Mouse (Mus musculus) forebrain, embryonic 13.5 days (tissue): ENCODE results near the gene Nupl1. TPM values are rescaled to one million over a fixed set of nuclear protein-coding genes. Genes with fewer than 3 reads are reported as not detected.

ENCODE experiments used
- ATAC-seq: fragments of 200-750 bp; cut with Nextera tagmentation; 2 replicates; pipeline ENCODE4 v1.8.0; 2017
- H3K27ac ChIP-seq: fragments of 300-500 bp; sonication (generic); 2 replicates; pipeline ENCODE4 v1.5.1; 2015; ENCODE audit warnings: inconsistent platforms, mild to moderate bottlenecking, moderate library complexity
- H3K27me3 ChIP-seq: fragments of 300-500 bp; sonication (generic); 2 replicates; pipeline ENCODE4 v1.6.1; 2015; ENCODE audit warnings: mild to moderate bottlenecking, inconsistent platforms
- H3K36me3 ChIP-seq: fragments of 300-500 bp; sonication (generic); 2 replicates; pipeline ENCODE4 v1.6.1; 2015; ENCODE audit warnings: mild to moderate bottlenecking, inconsistent platforms; ENCODE audit not compliant: poor library complexity, severe bottlenecking
- H3K4me1 ChIP-seq: fragments of 300-500 bp; sonication (generic); 2 replicates; pipeline ENCODE4 v1.6.1; 2015; ENCODE audit warnings: inconsistent platforms
- H3K4me2 ChIP-seq: fragments of 300-500 bp; sonication (generic); 2 replicates; pipeline ENCODE4 v1.6.1; 2015; ENCODE audit warnings: inconsistent platforms, mild to moderate bottlenecking, moderate library complexity
- H3K4me3 ChIP-seq: fragments of 300-500 bp; sonication (generic); 2 replicates; pipeline ENCODE4 v1.5.1; 2015; ENCODE audit warnings: mild to moderate bottlenecking, inconsistent platforms
- H3K9ac ChIP-seq: fragments of 300-500 bp; sonication (generic); 2 replicates; pipeline ENCODE4 v1.6.1; 2015; ENCODE audit warnings: mild to moderate bottlenecking, inconsistent platforms
- H3K9me3 ChIP-seq: fragments of 300-500 bp; sonication (generic); replicated peaks from 2 replicates; pipeline ENCODE4 v1.6.1; 2016; ENCODE audit warnings: inconsistent platforms
- WGBS: fragments of 180-500 bp; shearing (Covaris S2); methylation state at CpG from one replicate; pipeline ENCODE4 v1.1.7; 2015; 5-methylcytosine and 5-hydroxymethylcytosine counted together
- polyA plus RNA-seq: library from polyadenylated mRNA; unstranded; fragments of >200 nt; fragmentation: Nextera tagmentation; extraction: Ambion mirVana; gene quantifications from 2 replicates; pipeline ENCODE4 v1.2.1, GENCODE M21; 2015

Gene Nupl1
- polyA plus RNA-seq, 1 experiment from 2014 or later: 0.05 TPM

DNA sequence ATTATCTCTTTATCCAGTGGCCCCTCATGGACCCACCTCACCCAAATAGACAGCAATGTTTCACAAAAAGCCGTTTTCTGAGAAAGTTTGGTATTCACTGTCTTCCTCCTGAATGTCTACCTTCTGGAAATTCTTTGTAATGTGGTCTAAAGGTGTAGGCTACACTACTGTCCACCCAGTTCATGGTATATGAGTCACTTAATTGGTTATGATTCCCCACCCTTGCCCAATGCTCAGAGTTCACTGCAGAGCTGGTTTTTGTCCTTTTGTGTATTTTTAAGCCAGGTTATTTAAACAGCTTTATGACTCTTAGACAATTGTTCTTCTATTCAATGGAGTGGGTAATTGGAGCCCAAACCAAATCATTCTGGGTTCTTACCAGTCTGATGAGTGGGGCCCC is 35.1 kb downstream of the Nupl1 start:
- Histone ChIP-seq H3K4me2 (no peak overlapping the region), H3K4me3 (no peak overlapping the region), H3K27me3 (no peaks in the 10 kb centered on the region), H3K9ac (no peak overlapping the region), H3K4me1 (no peaks in the 10 kb centered on the region), H3K9me3 (no peaks in the 10 kb centered on the region), H3K36me3 (peaks cover 39% of the 10 kb centered on the region), H3K27ac (no peak overlapping the region)
- ATAC-seq: no peak
- 89% methylated on average over 1 of the region's 1 CpGs for WGBS

DNA sequence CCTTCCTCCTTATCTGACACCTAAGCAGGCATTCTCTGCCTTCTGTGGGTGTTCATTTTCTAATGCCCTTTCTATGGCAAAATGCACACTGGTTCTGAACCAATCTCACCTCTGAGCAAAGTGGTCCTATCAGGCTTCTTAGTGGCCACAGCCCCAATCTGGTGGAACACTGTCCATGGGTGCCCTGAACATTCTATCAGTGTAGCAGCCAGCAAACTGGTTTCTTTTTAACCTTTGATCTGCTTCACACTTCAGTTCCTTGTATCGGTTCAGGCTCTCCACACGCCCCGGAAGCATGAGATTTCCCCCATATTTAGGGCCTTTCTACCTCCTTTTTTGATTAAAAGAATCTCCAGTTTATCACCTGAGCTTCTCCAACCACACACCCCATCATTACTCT is 36.2 kb downstream of the Nupl1 start:
- Histone ChIP-seq H3K9me3 (no peaks in the 10 kb centered on the region), H3K9ac (no peak overlapping the region), H3K27ac (no peak overlapping the region), H3K36me3 (peaks cover 35% of the 10 kb centered on the region), H3K4me2 (no peak overlapping the region), H3K27me3 (no peaks in the 10 kb centered on the region), H3K4me1 (no peaks in the 10 kb centered on the region), H3K4me3 (no peak overlapping the region)
- ATAC-seq: no peak
- WGBS: 95% methylated on average over 3 of the region's 3 CpGs

DNA sequence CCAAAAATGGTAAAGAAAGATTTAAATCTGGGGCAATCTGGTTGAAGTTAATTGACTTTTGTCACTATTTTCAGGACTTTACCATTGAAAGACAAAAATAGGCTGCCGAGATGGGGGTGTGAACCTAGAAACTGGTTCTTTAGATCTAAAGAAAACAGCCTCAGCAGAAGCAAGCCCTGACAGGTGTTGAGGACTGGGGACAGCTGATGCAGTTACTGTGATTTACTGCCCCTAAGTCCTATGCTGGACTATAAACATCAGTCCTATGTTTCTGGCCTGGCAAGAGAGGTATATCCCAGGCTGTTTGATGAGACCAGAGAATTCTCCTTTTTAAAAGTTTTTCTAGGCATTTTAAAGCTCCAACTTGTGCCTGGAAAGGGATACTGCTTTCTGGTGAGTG is 37.2 kb downstream of the Nupl1 start:
- ATAC-seq: no peak
- Histone ChIP-seq H3K27me3 (no peaks in the 10 kb centered on the region), H3K27ac (no peak overlapping the region), H3K9ac (no peak overlapping the region), H3K4me1 (no peaks in the 10 kb centered on the region), H3K36me3 (peaks cover 26% of the 10 kb centered on the region), H3K4me3 (no peak overlapping the region), H3K9me3 (no peaks in the 10 kb centered on the region), H3K4me2 (no peak overlapping the region)
- 82% methylated on average over 1 of the region's 1 CpGs for WGBS

DNA sequence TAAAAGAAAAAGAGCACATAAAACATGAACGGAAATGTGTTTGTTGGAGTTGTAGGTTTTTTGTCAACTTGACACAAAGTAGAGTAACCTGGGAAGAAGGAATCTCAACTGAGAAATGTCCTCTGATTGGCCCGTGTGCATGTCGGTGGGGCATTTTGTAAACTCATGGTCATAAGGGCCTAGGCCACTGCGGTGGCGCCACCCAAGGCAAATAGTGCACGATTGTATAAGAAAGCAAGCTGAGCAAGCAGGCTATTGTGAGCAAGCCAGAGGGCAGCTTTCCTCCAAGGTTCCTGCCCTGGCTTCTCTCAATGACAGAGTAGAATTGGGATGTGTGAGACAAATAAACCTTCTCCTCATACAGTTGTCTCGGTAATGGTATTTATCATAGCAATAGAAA is 42.1 kb downstream of the Nupl1 start:
- Histone ChIP-seq H3K27me3 (no peaks in the 10 kb centered on the region), H3K9ac (no peak overlapping the region), H3K4me3 (no peak overlapping the region), H3K9me3 (no peaks in the 10 kb centered on the region), H3K4me2 (no peak overlapping the region), H3K4me1 (no peaks in the 10 kb centered on the region), H3K27ac (no peak overlapping the region), H3K36me3 (no peaks in the 10 kb centered on the region)
- 93% methylated on average over 7 of the region's 7 CpGs for WGBS
- ATAC-seq: no peak

DNA sequence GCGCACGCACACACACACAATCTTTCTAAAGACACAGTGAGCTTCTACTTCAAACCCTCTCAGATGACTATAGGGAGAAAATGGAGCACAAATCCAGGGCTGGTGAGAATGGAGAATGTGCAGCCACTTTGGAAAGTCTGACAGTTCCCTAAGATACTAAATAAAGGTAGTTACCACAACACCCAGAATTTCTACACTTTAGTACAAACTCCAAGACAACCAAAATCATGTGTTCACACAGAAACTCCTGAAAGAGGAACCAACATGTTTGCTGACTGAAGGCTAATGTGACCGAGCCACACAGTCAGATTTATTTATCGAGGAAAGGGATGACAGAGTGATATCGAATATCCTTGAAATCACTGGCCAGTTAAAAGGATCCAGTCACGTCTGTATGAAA is 46.2 kb downstream of the Nupl1 start:
- Histone ChIP-seq H3K4me1 (no peaks in the 10 kb centered on the region), H3K9ac (no peak overlapping the region), H3K36me3 (no peaks in the 10 kb centered on the region), H3K4me2 (no peak overlapping the region), H3K27me3 (no peaks in the 10 kb centered on the region), H3K4me3 (no peak overlapping the region), H3K9me3 (no peaks in the 10 kb centered on the region), H3K27ac (no peak overlapping the region)
- WGBS: 94% methylated on average over 6 of the region's 6 CpGs
- ATAC-seq: no peak

DNA sequence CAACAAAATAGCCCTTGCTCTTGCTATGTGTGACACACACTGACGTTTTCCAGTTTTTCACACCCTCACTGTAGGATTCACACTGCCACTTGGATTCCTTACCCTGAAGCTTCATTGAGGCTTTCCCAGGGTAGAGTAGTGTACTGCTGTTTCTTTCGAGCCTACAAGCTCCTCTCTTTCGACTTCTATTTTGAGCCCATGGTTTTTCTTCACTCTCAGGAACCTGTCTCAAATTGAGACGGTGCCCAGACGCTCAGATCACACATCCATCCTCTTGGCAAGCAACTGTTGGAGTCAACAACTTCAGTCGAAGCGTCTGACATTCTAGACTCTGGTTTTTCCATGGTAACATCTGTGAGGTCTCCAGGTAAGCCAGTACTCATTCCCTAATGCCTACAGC is 54.3 kb downstream of the Nupl1 start, which contains the start of gene Atp8a2:
Gene Atp8a2, minus strand, starts transcription at position 296 of the 400 bp plus-strand sequence.
- no peak within 1 kb of the TSS for H3K4me2 ChIP-seq
- H3K27me3 ChIP-seq: no peaks in the 10 kb centered on the region
- H3K9ac ChIP-seq: no peak within 1 kb of the TSS
- H3K4me1 ChIP-seq: no peaks in the 10 kb centered on the region
- no peaks in the 10 kb centered on the region for H3K36me3 ChIP-seq
- no peak for ATAC-seq
- H3K9me3 ChIP-seq: no peaks in the 10 kb centered on the region
- WGBS: 81% methylated on average over 7 of the region's 7 CpGs
- no peak within 1 kb of the TSS for H3K27ac ChIP-seq
- H3K4me3 ChIP-seq: no peak within 1 kb of the TSS

DNA sequence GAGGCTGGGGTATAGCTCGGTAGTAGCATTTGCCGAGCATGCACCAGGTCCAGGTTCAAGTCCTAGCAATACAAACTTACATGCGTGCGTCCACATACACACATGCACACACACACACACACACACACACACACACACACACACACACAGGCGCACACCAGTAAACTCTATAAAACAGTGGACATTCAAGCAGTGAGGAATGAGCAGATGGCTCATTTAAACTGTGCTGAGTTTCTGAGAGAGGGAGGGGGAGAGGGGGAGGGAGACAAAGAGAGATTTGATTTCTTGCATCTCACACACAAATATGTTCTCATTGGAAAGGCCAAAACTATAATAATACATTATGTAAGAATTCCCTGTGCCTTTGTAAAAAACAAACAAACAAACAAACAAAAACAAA is 55.2 kb downstream of the Nupl1 start:
- H3K4me2 ChIP-seq: no peak overlapping the region
- no peaks in the 10 kb centered on the region for H3K36me3 ChIP-seq
- no peaks in the 10 kb centered on the region for H3K27me3 ChIP-seq
- ATAC-seq: peak; percentile 59; the same call in 1 of the 2 replicates
- H3K9me3 ChIP-seq: peaks cover 4% of the 10 kb centered on the region; the same call in 1 of the 2 replicates
- H3K9ac ChIP-seq: no peak overlapping the region
- H3K27ac ChIP-seq: no peak overlapping the region
- H3K4me3 ChIP-seq: no peak overlapping the region
- H3K4me1 ChIP-seq: no peaks in the 10 kb centered on the region
- WGBS: 83% methylated on average over 5 of the region's 5 CpGs

DNA sequence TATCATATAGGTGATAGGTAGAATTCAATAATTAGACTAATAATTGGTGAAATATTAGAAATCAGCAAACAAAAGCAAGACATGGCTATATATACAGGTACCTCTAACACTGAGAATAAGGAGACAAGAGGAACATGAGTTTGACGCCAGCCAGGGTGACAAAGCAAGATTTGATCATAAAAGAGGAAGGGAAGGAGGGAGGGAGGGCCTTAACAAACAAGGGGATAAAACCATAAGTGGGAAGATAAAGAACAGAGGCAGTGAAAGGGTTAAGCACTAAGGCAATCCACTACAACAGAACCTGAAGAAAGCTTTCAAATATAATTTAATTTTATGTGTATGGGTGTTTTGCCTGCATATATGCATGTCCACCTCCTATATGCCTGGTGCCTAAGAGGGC is 56.6 kb downstream of the Nupl1 start:
- WGBS: 94% methylated on average over 1 of the region's 1 CpGs
- no peak overlapping the region for H3K4me2 ChIP-seq
- no peak for ATAC-seq
- no peaks in the 10 kb centered on the region for H3K36me3 ChIP-seq
- H3K9me3 ChIP-seq: peaks cover 4% of the 10 kb centered on the region; the same call in 1 of the 2 replicates
- H3K4me3 ChIP-seq: no peak overlapping the region
- no peak overlapping the region for H3K9ac ChIP-seq
- H3K4me1 ChIP-seq: no peaks in the 10 kb centered on the region
- H3K27ac ChIP-seq: no peak overlapping the region
- H3K27me3 ChIP-seq: no peaks in the 10 kb centered on the region

DNA sequence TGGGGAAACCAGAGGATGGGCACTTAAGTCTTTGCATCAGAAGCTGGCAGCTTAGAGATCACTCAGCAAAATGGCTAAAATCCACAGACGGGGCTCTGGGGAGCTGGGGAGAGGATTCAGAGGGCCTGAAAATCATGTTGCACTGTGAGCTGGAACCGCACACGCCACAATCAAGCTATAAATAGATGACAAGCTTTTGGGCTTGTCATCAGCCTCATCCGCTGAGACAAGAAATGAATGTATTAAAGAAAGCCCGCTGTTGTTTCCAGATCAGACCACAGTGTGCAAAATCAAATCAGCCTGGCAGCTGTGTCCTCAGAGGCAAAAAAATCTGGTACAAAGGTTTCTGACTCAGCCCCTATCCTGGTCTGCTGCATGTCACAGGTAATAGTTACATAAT is 61.5 kb downstream of the Nupl1 start:
- H3K9ac ChIP-seq: no peak overlapping the region
- no peaks in the 10 kb centered on the region for H3K36me3 ChIP-seq
- 85% methylated on average over 5 of the region's 5 CpGs for WGBS
- no peaks in the 10 kb centered on the region for H3K4me1 ChIP-seq
- no peak for ATAC-seq
- H3K9me3 ChIP-seq: peaks cover 4% of the 10 kb centered on the region; the same call in 1 of the 2 replicates
- no peaks in the 10 kb centered on the region for H3K27me3 ChIP-seq
- no peak overlapping the region for H3K4me3 ChIP-seq
- H3K27ac ChIP-seq: no peak overlapping the region
- no peak overlapping the region for H3K4me2 ChIP-seq

DNA sequence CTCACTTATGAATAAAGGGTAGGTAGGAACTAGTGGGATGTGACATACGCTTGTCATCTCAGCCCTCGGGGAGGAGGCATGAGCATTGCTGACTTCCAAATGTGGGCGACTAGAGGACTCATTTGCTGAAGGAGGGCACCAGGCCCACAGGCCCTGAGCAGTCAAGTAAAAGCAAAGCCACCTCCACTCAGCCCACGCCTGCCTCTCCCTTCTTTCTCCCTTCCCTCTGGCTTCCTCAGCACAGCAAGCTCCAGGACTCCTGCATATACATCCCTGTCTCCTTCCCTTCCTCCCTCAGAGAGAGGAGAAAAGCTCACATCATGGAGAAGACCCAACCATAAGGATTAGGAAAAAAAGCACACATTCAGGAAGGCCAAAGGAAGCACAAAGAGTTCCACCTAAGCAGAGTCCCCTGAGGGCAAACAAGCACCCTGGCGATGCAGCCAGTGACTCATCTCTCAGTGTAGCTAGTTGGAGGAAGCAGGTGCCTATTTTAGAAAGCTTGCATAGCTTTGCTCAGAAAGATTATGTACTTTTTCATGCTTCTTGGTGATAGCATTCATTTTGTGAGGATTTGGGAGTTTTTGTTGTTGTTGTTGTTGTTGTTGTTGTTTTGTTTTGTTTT is 62.9 kb downstream of the Nupl1 start:
- H3K4me1 ChIP-seq: no peaks in the 10 kb centered on the region
- ATAC-seq: no peak

DNA sequence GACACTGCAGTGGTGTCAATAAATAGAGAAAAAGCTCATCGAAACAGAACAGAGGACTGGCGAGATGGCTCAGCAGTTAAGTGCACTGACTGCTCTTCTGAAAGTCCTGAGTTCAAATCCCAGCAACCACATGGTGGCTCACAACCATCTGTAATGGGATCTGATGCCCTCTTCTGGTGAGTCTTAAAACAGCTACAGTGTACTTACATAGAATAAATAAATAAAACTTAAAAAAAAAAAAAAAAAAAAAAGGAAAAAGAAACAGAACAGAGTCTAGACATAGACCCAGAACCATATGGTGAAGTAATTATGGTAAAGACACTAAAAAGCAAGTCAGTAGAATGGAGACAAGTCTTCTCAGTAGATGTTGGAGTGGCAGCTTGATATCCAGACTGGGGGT is 69.9 kb downstream of the Nupl1 start:
- Histone ChIP-seq H3K4me2 (no peak overlapping the region), H3K27me3 (peaks cover 15% of the 10 kb centered on the region), H3K36me3 (no peaks in the 10 kb centered on the region), H3K4me1 (peaks cover 11% of the 10 kb centered on the region; the same call in 1 of the 2 replicates), H3K9ac (no peak overlapping the region), H3K9me3 (no peaks in the 10 kb centered on the region), H3K27ac (no peak overlapping the region), H3K4me3 (no peak overlapping the region)
- no peak for ATAC-seq
- 93% methylated on average over 2 of the region's 2 CpGs for WGBS

More for the DNA sequence above, 62.9 kb downstream of the Nupl1 start:
- peaks cover 4% of the 10 kb centered on the region; the same call in 1 of the 2 replicates for H3K9me3 ChIP-seq
- H3K27ac ChIP-seq: no peak overlapping the region
- H3K27me3 ChIP-seq: no peaks in the 10 kb centered on the region
- no peak overlapping the region for H3K4me2 ChIP-seq
- no peaks in the 10 kb centered on the region for H3K36me3 ChIP-seq
- no peak overlapping the region for H3K4me3 ChIP-seq
- WGBS: 82% methylated on average over 4 of the region's 5 CpGs
- H3K9ac ChIP-seq: no peak overlapping the region

DNA sequence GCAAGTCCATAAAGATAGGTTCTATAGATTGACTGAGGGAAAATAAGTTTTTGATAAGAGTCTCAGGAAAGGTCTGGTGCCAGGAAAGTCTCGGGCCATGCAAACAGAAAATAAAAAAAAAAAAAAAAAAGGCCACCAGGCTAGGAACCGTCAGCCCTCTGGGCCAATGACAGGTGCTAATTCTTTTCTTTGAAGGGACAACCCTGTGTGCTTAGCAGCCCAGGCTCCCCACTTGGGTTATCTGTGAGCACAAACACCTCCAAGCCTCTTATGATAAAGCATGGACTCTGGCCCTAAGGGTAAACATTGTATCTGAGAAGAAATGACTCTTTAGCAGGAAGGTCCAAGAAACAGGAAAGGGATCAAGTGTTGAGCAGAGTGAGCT is 72.7 kb downstream of the Nupl1 start:
- Histone ChIP-seq H3K4me3 (peak overlapping the region; percentile 73), H3K9me3 (no peaks in the 10 kb centered on the region), H3K4me1 (peaks cover 11% of the 10 kb centered on the region; the same call in 1 of the 2 replicates), H3K27ac (no peak overlapping the region), H3K9ac (0 out of 2 replicates have a peak overlapping the region, but pooled peaks have one; percentile 86), H3K27me3 (peaks cover 34% of the 10 kb centered on the region), H3K4me2 (peak overlapping the region; percentile 97), H3K36me3 (no peaks in the 10 kb centered on the region)
- 53% methylated on average over 2 of the region's 2 CpGs for WGBS
- no peak for ATAC-seq
